Mouse (Mus musculus) heart, embryonic 11.5 days (tissue): ENCODE measurements around the gene Syne4. TPM values are rescaled to one million over a fixed set of nuclear protein-coding genes. Genes with fewer than 3 reads are reported as not detected.
A peak's percentile ranks its signal among the peaks of the same experiment; 100 is the strongest.

Experiments used
- ATAC-seq: fragments of 200-750 bp; cut with Nextera tagmentation; replicated peaks from 2 replicates; pipeline ENCODE4 v1.8.0; 2017; ENCODE audit warnings: moderate library complexity; ENCODE audit not compliant: insufficient number of reproducible peaks, low FRiP score, low TSS enrichment
- H3K27ac ChIP-seq: fragments of 300-500 bp; sonication (generic); 2 replicates; pipeline ENCODE4 v1.5.1; 2014; ENCODE audit warnings: mild to moderate bottlenecking, low read depth, low read length
- H3K27me3 ChIP-seq: fragments of 300-500 bp; sonication (generic); 2 replicates; pipeline ENCODE4 v1.6.1; 2014; ENCODE audit warnings: mild to moderate bottlenecking, low read length, mixed read lengths; ENCODE audit not compliant: control insufficient read depth, insufficient read depth
- H3K36me3 ChIP-seq: fragments of 300-500 bp; sonication (generic); 2 replicates; pipeline ENCODE4 v1.6.1; 2014; ENCODE audit warnings: mild to moderate bottlenecking, low read length, moderate library complexity, mixed read lengths; ENCODE audit not compliant: control insufficient read depth, insufficient read depth
- H3K4me1 ChIP-seq: fragments of 300-500 bp; sonication (generic); 2 replicates; pipeline ENCODE4 v1.6.1; 2014; ENCODE audit warnings: low read length; ENCODE audit not compliant: control insufficient read depth, insufficient read depth
- H3K4me2 ChIP-seq: fragments of 300-500 bp; sonication (generic); 2 replicates; pipeline ENCODE4 v1.6.1; 2014; ENCODE audit warnings: mild to moderate bottlenecking, moderate library complexity
- H3K4me3 ChIP-seq: fragments of 300-500 bp; sonication (generic); 2 replicates; pipeline ENCODE4 v1.5.1; 2014; ENCODE audit warnings: low read depth, low read length
- H3K9ac ChIP-seq: fragments of 300-500 bp; sonication (generic); 2 replicates; pipeline ENCODE4 v1.6.1; 2014; ENCODE audit warnings: mild to moderate bottlenecking, low read depth, low read length, moderate library complexity
- H3K9me3 ChIP-seq: fragments of 300-500 bp; sonication (generic); replicated peaks from 2 replicates; pipeline ENCODE4 v1.6.1; 2016; ENCODE audit warnings: low read length; ENCODE audit not compliant: control insufficient read depth
- WGBS: fragments of 180-500 bp; shearing (Covaris S2); extraction: QIAGEN DNeasy Blood & Tissue Kit; methylation state at CpG from one replicate; pipeline ENCODE4 v1.1.7; 2014; ENCODE audit not compliant: insufficient replicate concordance; 5-methylcytosine and 5-hydroxymethylcytosine counted together
- polyA plus RNA-seq: library from polyadenylated mRNA; unstranded; fragments of >200 nt; fragmentation: Nextera tagmentation; extraction: Ambion mirVana; gene quantifications from 2 replicates; pipeline ENCODE4 v1.2.1, GENCODE M21; 2014

Gene Syne4
- polyA plus RNA-seq, 1 experiment from 2014 or later, result 18.1 TPM

DNA sequence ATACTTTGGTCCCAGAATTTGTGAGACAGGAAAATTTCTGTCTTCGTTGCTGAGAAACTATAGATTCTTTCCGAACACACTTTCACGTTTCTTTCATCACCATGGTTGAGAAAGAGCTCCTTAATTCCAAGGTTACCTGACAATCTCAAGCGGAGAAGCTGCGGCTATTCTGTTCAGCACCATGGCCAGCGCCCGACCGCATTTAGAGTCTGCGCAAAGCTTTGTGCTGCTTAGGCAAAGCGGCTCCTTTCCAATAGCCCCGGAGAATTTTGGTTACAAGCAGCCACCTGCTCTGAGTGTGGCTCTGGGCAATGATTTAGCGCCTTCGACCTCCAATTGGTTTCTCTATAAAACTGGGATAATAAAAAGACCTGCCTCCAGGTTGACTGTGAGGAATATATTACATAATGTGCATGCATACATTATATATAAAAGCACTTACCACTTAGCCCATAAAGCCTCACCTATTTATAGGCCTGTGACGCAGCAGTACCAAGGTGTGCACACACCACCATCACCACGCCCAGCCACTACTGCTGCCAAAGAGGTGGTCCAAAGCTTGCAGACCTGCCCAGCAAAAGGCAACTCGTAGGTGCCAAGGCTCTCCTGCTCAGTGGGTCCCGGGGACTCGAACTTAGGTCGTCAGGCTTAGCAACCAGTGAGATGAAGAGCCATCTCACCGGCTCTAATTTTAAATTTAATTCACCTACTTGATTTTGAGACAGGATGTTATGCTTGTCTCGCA, 32.2 kb downstream of the Syne4 start:
- 24% methylated on average over 21 of the region's 21 CpGs for WGBS
- Histone ChIP-seq H3K27me3 (peaks cover 45% of the 10 kb centered on the region), H3K4me1 (0 out of 2 replicates have a peak, but pooled peaks cover 3% of the 10 kb centered on the region)

DNA sequence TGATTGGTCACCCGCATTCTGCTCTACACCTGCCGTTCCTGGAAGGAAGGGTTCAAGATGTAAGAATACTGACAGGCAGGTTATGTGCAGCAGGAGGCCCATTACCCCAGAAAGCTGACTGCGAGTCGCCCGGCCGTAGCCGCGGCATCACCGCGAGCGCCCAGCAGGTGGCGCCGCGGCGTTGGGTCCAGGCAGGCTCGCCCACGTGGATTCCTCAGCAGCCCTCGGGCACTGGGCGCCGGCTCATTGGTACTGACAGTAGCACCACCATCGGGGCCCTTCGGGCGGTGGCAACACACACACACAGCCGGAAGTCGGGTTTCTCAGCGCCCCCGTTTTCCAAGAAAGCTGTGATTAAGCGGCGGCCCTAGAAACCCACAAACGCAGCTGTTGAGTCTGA, 33.2 kb downstream of the Syne4 start:
- H3K27me3 ChIP-seq, result peaks cover 48% of the 10 kb centered on the region
- H3K4me2 ChIP-seq, result no peak overlapping the region
- 0 out of 2 replicates have a peak, but pooled peaks cover 3% of the 10 kb centered on the region for H3K4me1 ChIP-seq
- no peak for ATAC-seq
- no peaks in the 10 kb centered on the region for H3K36me3 ChIP-seq
- 2% methylated on average over 30 of the region's 30 CpGs for WGBS
- H3K9ac ChIP-seq, result no peak overlapping the region
- no peaks in the 10 kb centered on the region for H3K9me3 ChIP-seq
- H3K4me3 ChIP-seq, result no peak overlapping the region
- no peak overlapping the region for H3K27ac ChIP-seq

More for the DNA sequence above, 32.2 kb downstream of the Syne4 start:
- Histone ChIP-seq H3K36me3 (no peaks in the 10 kb centered on the region), H3K27ac (no peak overlapping the region), H3K9me3 (no peaks in the 10 kb centered on the region), H3K4me3 (no peak overlapping the region), H3K4me2 (no peak overlapping the region), H3K9ac (no peak overlapping the region)
- no peak for ATAC-seq

DNA sequence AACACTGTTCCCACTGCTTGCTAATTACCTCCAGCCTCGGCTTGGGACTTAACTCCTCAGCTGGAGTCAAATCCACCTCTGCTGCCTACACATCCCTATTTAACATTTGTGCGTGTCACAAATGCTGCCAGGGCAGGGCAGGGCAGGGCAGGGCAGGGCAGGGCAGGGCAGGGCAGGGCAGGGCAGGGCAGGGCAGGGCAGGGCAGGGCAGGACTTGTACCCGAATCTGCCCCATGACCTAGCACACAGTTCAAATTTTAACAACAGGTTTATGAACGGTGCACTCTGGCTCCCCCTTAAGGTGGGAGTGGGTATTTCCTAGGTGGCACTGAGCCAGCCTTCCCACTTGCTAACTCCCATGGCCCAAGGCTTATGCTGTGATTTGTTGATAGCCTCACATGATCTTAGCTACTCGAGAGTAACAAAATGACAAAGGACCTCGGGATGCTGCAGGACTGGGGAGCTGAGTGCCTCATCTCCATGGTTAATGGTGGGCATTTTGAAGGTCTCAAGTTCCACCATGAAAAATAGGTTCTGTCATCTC, 38.7 kb downstream of the Syne4 start:
- Histone ChIP-seq H3K27me3 (peaks cover 38% of the 10 kb centered on the region), H3K4me3 (no peak overlapping the region), H3K4me1 (no peaks in the 10 kb centered on the region), H3K9me3 (no peaks in the 10 kb centered on the region), H3K36me3 (no peaks in the 10 kb centered on the region), H3K27ac (no peak overlapping the region), H3K4me2 (no peak overlapping the region), H3K9ac (no peak overlapping the region)
- 18% methylated on average over 6 of the region's 6 CpGs for WGBS
- ATAC-seq, result no peak

DNA sequence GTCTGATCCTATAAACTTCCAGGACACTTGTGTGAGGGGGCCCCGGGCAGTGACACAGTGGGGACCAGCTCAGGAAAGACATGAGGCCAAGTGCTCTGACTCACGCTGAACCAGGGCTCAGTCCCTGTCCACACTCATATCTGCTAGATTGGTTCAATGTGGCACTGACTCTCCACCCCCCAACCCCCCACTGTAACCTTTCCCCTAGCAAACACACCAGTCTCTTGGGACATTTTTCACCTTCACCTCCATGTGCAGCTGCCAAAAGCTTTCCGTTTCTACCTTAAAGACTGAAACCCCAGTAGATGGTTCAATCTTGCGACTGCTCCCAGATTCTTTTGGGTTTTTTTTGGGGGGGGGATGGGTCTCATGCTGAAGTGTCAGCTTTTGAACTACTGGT, 39.5 kb downstream of the Syne4 start:
- H3K27me3 ChIP-seq, result peaks cover 31% of the 10 kb centered on the region
- no peaks in the 10 kb centered on the region; the same call in 1 of the 2 replicates for H3K36me3 ChIP-seq
- no peaks in the 10 kb centered on the region for H3K4me1 ChIP-seq
- no peak overlapping the region for H3K9ac ChIP-seq
- no peak for ATAC-seq
- no peak overlapping the region for H3K4me2 ChIP-seq
- no peak overlapping the region for H3K4me3 ChIP-seq
- WGBS, result 59% methylated on average over 4 of the region's 4 CpGs
- H3K27ac ChIP-seq, result no peak overlapping the region
- no peaks in the 10 kb centered on the region for H3K9me3 ChIP-seq

DNA sequence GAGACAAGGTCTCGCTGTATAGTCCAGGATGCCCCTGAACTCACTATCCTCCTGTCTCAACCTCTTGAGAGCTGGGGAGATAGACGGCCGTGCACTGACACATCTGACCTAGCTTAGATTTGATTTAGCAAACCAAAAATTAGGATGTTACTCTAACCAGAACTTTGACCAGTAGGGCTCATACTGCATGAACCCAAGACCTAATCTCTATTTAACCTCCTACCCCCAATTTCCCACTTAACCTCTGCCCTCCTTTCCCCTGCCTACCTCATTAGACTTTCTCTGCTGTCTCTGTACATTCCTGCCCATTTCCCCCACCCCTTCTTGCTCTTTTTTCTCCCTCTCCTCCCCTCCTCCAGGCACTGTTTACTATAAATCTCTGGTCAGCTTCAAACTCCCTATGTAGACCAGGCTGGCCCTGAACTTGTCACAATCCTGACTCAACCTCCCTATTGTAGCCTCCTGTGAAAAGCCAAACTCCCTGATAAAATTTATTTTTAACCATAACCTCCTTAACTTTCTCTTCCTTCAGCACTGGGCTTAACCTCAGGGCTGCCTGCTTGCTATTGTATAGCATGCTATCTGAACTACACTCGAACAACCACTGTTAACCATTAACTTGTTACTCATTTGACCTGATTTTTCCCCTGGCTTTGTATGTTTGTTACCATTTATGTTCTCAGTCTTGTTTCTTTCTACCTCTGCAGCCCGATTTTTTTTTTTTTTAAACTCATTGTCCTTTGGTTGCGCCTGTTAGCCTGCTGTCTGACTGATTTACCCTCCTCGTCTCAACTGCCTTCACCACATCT, 44.0 kb downstream of the Syne4 start:
- H3K27ac ChIP-seq, result no peak overlapping the region
- no peaks in the 10 kb centered on the region; the same call in 1 of the 2 replicates for H3K36me3 ChIP-seq
- H3K27me3 ChIP-seq, result peaks cover 21% of the 10 kb centered on the region
- no peak overlapping the region for H3K9ac ChIP-seq
- no peak for ATAC-seq
- H3K4me2 ChIP-seq, result no peak overlapping the region
- H3K4me1 ChIP-seq, result no peaks in the 10 kb centered on the region; the same call in 1 of the 2 replicates
- no peaks in the 10 kb centered on the region for H3K9me3 ChIP-seq
- 71% methylated on average over 7 of the region's 7 CpGs for WGBS
- H3K4me3 ChIP-seq, result no peak overlapping the region

DNA sequence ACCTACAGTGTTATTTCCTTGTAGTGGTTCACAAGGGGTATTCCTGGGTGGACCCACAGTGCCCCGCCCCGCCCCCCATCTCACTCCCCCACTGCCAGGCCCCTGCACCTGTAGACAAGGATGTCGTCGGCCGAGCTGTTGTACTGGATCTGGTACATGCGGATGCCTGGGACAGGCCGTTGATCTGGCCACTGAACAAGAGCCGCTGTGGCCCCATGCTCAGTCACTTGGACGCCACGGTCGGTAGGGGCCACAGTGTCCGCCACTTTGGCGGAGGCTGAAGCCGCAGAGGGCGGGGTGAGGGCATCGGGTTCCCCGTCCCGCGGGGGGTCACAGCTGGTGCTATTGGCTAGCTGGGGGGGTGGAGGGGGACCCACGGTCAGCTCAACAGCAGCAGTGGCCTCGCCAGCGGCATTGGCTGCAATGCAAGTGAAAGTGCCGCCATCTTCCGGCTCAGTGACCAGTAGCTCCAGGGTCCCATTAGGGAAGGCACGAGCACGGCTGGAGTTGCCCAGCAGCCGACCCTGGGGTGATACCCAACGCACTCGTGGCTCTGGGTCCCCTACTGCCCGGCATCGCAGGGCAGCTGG, 44.8 kb downstream of the Syne4 start:
- Histone ChIP-seq H3K36me3 (no peaks in the 10 kb centered on the region; the same call in 1 of the 2 replicates), H3K9me3 (no peaks in the 10 kb centered on the region), H3K4me3 (no peak overlapping the region), H3K4me2 (no peak overlapping the region), H3K4me1 (no peaks in the 10 kb centered on the region; the same call in 1 of the 2 replicates), H3K9ac (no peak overlapping the region), H3K27ac (no peak overlapping the region), H3K27me3 (peaks cover 29% of the 10 kb centered on the region)
- 69% methylated on average over 31 of the region's 31 CpGs for WGBS
- ATAC-seq, result no peak

DNA sequence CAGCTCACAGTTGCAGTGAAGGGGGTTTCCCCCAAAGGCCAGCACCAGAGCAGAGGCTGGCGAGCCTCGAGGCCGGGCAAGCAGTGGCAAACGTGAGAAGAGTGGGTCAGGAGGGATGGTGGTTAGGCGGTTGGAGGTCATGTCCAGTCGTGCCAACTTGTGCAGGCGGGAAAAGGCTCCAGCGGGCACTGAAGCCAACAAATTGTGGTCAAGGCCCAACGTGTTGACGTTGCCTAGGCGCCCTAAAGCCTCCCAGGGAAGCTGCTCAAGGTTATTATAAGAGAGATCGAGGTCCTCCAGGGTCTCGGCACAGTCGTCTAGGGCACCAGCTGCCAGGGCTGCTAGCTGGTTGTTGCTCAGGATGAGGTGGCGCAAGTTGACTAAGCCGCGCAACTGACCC, 45.4 kb downstream of the Syne4 start:
- H3K27me3 ChIP-seq, result peaks cover 30% of the 10 kb centered on the region
- H3K36me3 ChIP-seq, result no peaks in the 10 kb centered on the region; the same call in 1 of the 2 replicates
- H3K4me2 ChIP-seq, result no peak overlapping the region
- no peak overlapping the region for H3K27ac ChIP-seq
- ATAC-seq, result no peak
- no peaks in the 10 kb centered on the region; the same call in 1 of the 2 replicates for H3K4me1 ChIP-seq
- H3K9me3 ChIP-seq, result no peaks in the 10 kb centered on the region
- H3K4me3 ChIP-seq, result no peak overlapping the region
- H3K9ac ChIP-seq, result no peak overlapping the region
- WGBS, result 83% methylated on average over 17 of the region's 17 CpGs

DNA sequence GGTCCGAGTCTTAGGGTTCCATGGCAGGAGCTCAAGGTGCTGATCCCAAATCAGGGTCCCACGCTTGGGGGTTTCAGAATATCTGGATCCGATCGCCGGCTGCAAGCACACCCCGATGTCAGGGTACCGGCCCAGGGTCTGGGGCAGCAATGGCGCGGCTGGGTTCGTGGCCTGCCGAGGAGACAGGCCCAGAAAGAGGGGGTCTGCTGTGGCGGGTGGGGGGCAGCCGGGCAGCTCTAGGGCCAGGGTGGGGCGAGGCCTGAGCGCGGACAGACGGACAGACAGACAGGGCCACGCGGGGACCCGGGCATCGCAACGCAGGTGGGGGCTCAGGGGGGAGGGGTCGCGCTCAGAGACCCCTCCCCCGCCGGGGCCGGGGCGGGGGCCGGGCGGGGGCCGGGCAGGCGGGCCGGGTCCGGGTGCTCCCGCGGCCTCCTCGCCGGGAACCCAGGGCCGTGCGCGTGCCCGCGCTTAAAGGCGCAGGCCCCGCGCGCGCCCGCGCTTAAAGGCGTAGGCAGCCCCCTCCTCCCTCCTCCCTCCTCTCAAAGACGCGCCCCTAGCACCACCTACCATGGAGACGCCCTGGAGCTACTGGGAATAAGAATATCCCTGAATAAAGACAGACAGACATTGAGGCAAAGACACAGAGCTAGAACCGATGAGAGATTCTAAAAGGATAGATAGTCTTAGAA, 48.2 kb downstream of the Syne4 start, which contains the start of gene Lrfn3:
TSS of gene Lrfn3 (minus strand) at position 121 of the 692 bp plus-strand sequence.
- H3K36me3 ChIP-seq, result no peaks in the 10 kb centered on the region; the same call in 1 of the 2 replicates
- peak within 1 kb of the TSS; percentile 83 for H3K9ac ChIP-seq
- no peaks in the 10 kb centered on the region; the same call in 1 of the 2 replicates for H3K4me1 ChIP-seq
- peaks cover 26% of the 10 kb centered on the region for H3K27me3 ChIP-seq
- H3K4me3 ChIP-seq, result peak within 1 kb of the TSS; percentile 65
- no peak for ATAC-seq
- no peaks in the 10 kb centered on the region for H3K9me3 ChIP-seq
- 1% methylated on average over 38 of the region's 55 CpGs for WGBS
- H3K27ac ChIP-seq, result no peak within 1 kb of the TSS
- H3K4me2 ChIP-seq, result peak within 1 kb of the TSS; percentile 88
